Mouse (Mus musculus): ENCODE results near the gene Ak2.

Ak2 gene

GRCm38 (mm10) chr4:128991500-128992008 is at the start of gene Ak2:
Ak2 (plus strand) TSS chr4:128991958.
- DNase-seq (ENCODE audit: low read depth) = no peak

GRCm38 (mm10) chr4:128942346-128942745 is 49.4 kb upstream of the Ak2 start:
- DNase-seq (ENCODE audit: low read depth) = no peak

- no peak for DNase-seq (ENCODE audit: low read depth)
Measured at GRCm38 (mm10) chr4:128946736-128947135, 45.0 kb upstream of the Ak2 start.

GRCm38 (mm10) chr4:128947326-128947933 is 44.3 kb upstream of the Ak2 start:
- DNase-seq (ENCODE audit: low read depth) = no peak

- DNase-seq (ENCODE audit: low read depth) = peak; percentile 47
Measured at GRCm38 (mm10) chr4:128948137-128948674, 43.6 kb upstream of the Ak2 start.

GRCm38 (mm10) chr4:128949470-128950005 is 42.2 kb upstream of the Ak2 start:
- DNase-seq (ENCODE audit: low read depth) = no peak

GRCm38 (mm10) chr4:128950461-128950860 is 41.3 kb upstream of the Ak2 start:
- no peak for DNase-seq (ENCODE audit: low read depth)

- no peak for DNase-seq (ENCODE audit: low read depth)
Measured at GRCm38 (mm10) chr4:128953851-128954250, 37.9 kb upstream of the Ak2 start.

- no peak for DNase-seq (ENCODE audit: low read depth)
Measured at GRCm38 (mm10) chr4:128957155-128957911, 34.4 kb upstream of the Ak2 start.

- no peak for DNase-seq (ENCODE audit: low read depth)
Measured at GRCm38 (mm10) chr4:128958156-128958555, 33.6 kb upstream of the Ak2 start.

GRCm38 (mm10) chr4:128958849-128959248 is 32.9 kb upstream of the Ak2 start:
- DNase-seq (ENCODE audit: low read depth) = no peak

- DNase-seq (ENCODE audit: low read depth) = no peak
Measured at GRCm38 (mm10) chr4:128959676-128960075, 32.1 kb upstream of the Ak2 start.

GRCm38 (mm10) chr4:128961301-128962028 is 30.3 kb upstream of the Ak2 start:
- no peak for DNase-seq (ENCODE audit: low read depth)

GRCm38 (mm10) chr4:128962029-128962925 is 29.5 kb upstream of the Ak2 start, which contains the start of gene Azin2:
Azin2 (minus strand) TSS chr4:128962442.
- DNase-seq (ENCODE audit: low read depth) = peak; percentile 61

GRCm38 (mm10) chr4:128962926-128963290 is 28.9 kb upstream of the Ak2 start:
- no peak for DNase-seq (ENCODE audit: low read depth)

GRCm38 (mm10) chr4:128966751-128967150 is 25.0 kb upstream of the Ak2 start:
- no peak for DNase-seq (ENCODE audit: low read depth)

- no peak for DNase-seq (ENCODE audit: low read depth)
Measured at GRCm38 (mm10) chr4:128969081-128969480, 22.7 kb upstream of the Ak2 start.

GRCm38 (mm10) chr4:128969607-128970416 is 21.9 kb upstream of the Ak2 start:
- no peak for DNase-seq (ENCODE audit: low read depth)

GRCm38 (mm10) chr4:128970417-128970807 is 21.3 kb upstream of the Ak2 start:
- no peak for DNase-seq (ENCODE audit: low read depth)

- peak; percentile 80 for DNase-seq (ENCODE audit: low read depth)
Measured at GRCm38 (mm10) chr4:128971065-128971694, 20.6 kb upstream of the Ak2 start.

Data from c-Kit-positive CD71-negative TER-119-negative erythroid progenitor cells, embryonic 14.5 days (primary cell).